Mouse (Mus musculus): ENCODE data around the gene Sdhb.

GRCm38 (mm10) chr4:140974408-140974807 lies 13.4 kb downstream of the Sdhb start:
- no peak for TF ChIP-seq EP300 (IDR thresholded peaks at IDR 0.05; ENCODE audit: insufficient read depth, low read depth, low read length)
- TF ChIP-seq CTCF (IDR thresholded peaks at IDR 0.05; ENCODE audit: low read depth, low read length): no peak
- no peak for TF ChIP-seq POLR2A (IDR thresholded peaks at IDR 0.05; ENCODE audit: insufficient read depth, low read length)
